In genomic region chr1:126560931-126561330, GRCm38 (mm10) we compare ENCODE assay signal across 23 mouse cellular contexts.
DNase-seq lines count a peak whose midpoint lies in the region; ATAC-seq lines count a peak whose summit lies in the region.
"Had no signal": no experiment of that assay in that cellular context is flagged by ENCODE, and none has a peak within 500 bp of the region (broad histone marks: within the 10 kb centered on the region; RNA-seq: fewer than 3 reads in every experiment).

No protein-coding gene starts in this region.

- WGBS in embryonic facial prominence, embryonic 15.5 days, result 24% methylated on average over 7 of the region's 7 CpGs
- 42% methylated on average over 7 of the region's 7 CpGs for WGBS in limb, embryonic 12.5 days

- H3K9me3 ChIP-seq in embryonic facial prominence, embryonic 15.5 days (replicated peaks), result no peaks in the 10 kb centered on the region
- no peaks in the 10 kb centered on the region for H3K9me3 ChIP-seq in limb, embryonic 12.5 days
- H3K9me3 ChIP-seq: forebrain, embryonic 12.5 days; heart, embryonic 10.5 days; kidney, embryonic 15.5 days; liver, embryonic 15.5 days; lung, embryonic 15.5 days; midbrain, embryonic 10.5 days had no signal

- H3K4me2 ChIP-seq in embryonic facial prominence, embryonic 15.5 days (replicated peaks), result no peak overlapping the region
- H3K4me2 ChIP-seq in limb, embryonic 12.5 days, result no peak overlapping the region
- H3K4me2 ChIP-seq: forebrain, embryonic 12.5 days; kidney, embryonic 15.5 days; liver, embryonic 15.5 days; lung, embryonic 15.5 days had no signal

- peak; percentile 18 for DNase-seq in NIH3T3 (ENCODE audit: low read depth)
- peak; percentile 9 for DNase-seq in embryo, embryonic 11.5 days (ENCODE audit: low read depth, low spot score)
- no peak for DNase-seq in gastrocnemius, postnatal 36 days
- no peak for DNase-seq in ovary, postnatal 14 days (ENCODE audit: low spot score)
- no peak for DNase-seq in B cell, adult 2 months
- DNase-seq: adrenal gland, postnatal 10 days; cerebellum, adult 18-20 months; cerebellum, postnatal 14 days; gastrocnemius, adult 2 months; heart, postnatal 4 days; liver; thymus, adult 18-20 months had no signal

- H3K27me3 ChIP-seq in embryonic facial prominence, embryonic 15.5 days, result no peaks in the 10 kb centered on the region
- no peaks in the 10 kb centered on the region for H3K27me3 ChIP-seq in limb, embryonic 12.5 days
- H3K27me3 ChIP-seq: forebrain, embryonic 12.5 days; kidney, embryonic 15.5 days; liver, embryonic 15.5 days; lung, embryonic 15.5 days had no signal

- no peak overlapping the region for H3K9ac ChIP-seq in embryonic facial prominence, embryonic 15.5 days
- no peak overlapping the region for H3K9ac ChIP-seq in limb, embryonic 12.5 days (replicated peaks)
- H3K9ac ChIP-seq: forebrain, embryonic 12.5 days; kidney, embryonic 15.5 days; liver, embryonic 15.5 days; lung, embryonic 15.5 days had no signal

- H3K4me1 ChIP-seq in embryonic facial prominence, embryonic 15.5 days, result 0 out of 2 replicates have a peak, but pooled peaks cover 5% of the 10 kb centered on the region
- peaks cover 10% of the 10 kb centered on the region for H3K4me1 ChIP-seq in limb, embryonic 12.5 days (replicated peaks)
- H3K4me1 ChIP-seq: heart, embryonic 10.5 days; kidney, embryonic 15.5 days; liver, embryonic 15.5 days had no signal

- intact Hi-C loops in gastrocnemius, postnatal 36 days (cut with DNase I), result no loop called here

- no peaks in the 10 kb centered on the region for H3K36me3 ChIP-seq in embryonic facial prominence, embryonic 15.5 days
- H3K36me3 ChIP-seq in limb, embryonic 12.5 days, result no peaks in the 10 kb centered on the region
- H3K36me3 ChIP-seq: forebrain, embryonic 12.5 days; heart, embryonic 10.5 days; kidney, embryonic 15.5 days; liver, embryonic 15.5 days; lung, embryonic 15.5 days; midbrain, embryonic 10.5 days had no signal

- no peak overlapping the region for H3K4me3 ChIP-seq in embryonic facial prominence, embryonic 15.5 days (replicated peaks)
- no peak overlapping the region for H3K4me3 ChIP-seq in limb, embryonic 12.5 days (replicated peaks)
- H3K4me3 ChIP-seq: forebrain, embryonic 12.5 days; gastrocnemius, adult 2 months; heart, embryonic 10.5 days; kidney, embryonic 15.5 days; liver, embryonic 15.5 days; lung, embryonic 15.5 days; midbrain, embryonic 10.5 days had no signal

- ATAC-seq in embryonic facial prominence, embryonic 15.5 days (ENCODE audit: insufficient number of reproducible peaks, low FRiP score, low TSS enrichment, low read depth), result peak; percentile 69; the same call in 1 of the 2 replicates
- peak; percentile 66; the same call in 1 of the 2 replicates for ATAC-seq in limb, embryonic 12.5 days (ENCODE audit: insufficient number of reproducible peaks, insufficient read depth, low FRiP score, low TSS enrichment, low read depth)
- ATAC-seq: hindbrain, embryonic 16.5 days; intestine, embryonic 16.5 days had no signal

- H3K27ac ChIP-seq in embryonic facial prominence, embryonic 15.5 days (replicated peaks), result no peak overlapping the region
- H3K27ac ChIP-seq in limb, embryonic 12.5 days, result 0 out of 2 replicates have a peak overlapping the region, but pooled peaks have one; percentile 45
- H3K27ac ChIP-seq: forebrain, embryonic 12.5 days; gastrocnemius, adult 2 months; heart, embryonic 10.5 days; kidney, embryonic 15.5 days; liver, embryonic 15.5 days; lung, embryonic 15.5 days; macrophage; midbrain, embryonic 10.5 days had no signal

Comparison
In these comparisons a context has a peak if more than half of its experiments do, and no peak if none do; other contexts are left out.
1. DNase-seq: peak in NIH3T3 (single experiment) and embryo, embryonic 11.5 days (single experiment); none in gastrocnemius, postnatal 36 days (0 of 2), ovary, postnatal 14 days (single experiment) and B cell, adult 2 months (0 of 2).